ENCODE assay signal across 11 mouse cellular contexts in genomic region chr14:31138219-31138896, GRCm38 (mm10). TPM values are rescaled to one million over a fixed set of nuclear protein-coding genes. Genes with fewer than 3 reads are reported as not detected.
A peak's percentile ranks its signal among the peaks of the same experiment; 100 is the strongest.
DNase-seq lines count a peak whose midpoint lies in the region; ATAC-seq and TF ChIP-seq lines count a peak whose summit lies in the region.
"Had no signal": no experiment of that assay in that cellular context is flagged by ENCODE, and none has a peak within 500 bp of the region (broad histone marks: within the 10 kb centered on the region; RNA-seq: fewer than 3 reads in every experiment).

No protein-coding gene starts in this region.

- no peak for TF ChIP-seq CTCF in kidney, postnatal 0 days (IDR thresholded peaks at IDR 0.05; ENCODE audit: low read depth)

- DNase-seq in gastrocnemius, postnatal 25 days = peak; percentile 4
- DNase-seq in gastrocnemius, postnatal 4 days (ENCODE audit: low spot score in 2 of 2) = no peak
- no peak for DNase-seq in kidney, postnatal 0 days (ENCODE audit: low spot score)
- DNase-seq in kidney, postnatal 36 days = no peak
- DNase-seq in urinary bladder, postnatal 10 days (ENCODE audit: low spot score) = peak; percentile 6
- no peak for DNase-seq in urinary bladder, postnatal 14 days (ENCODE audit: low spot score)
- no peak for DNase-seq in right cerebral cortex, postnatal 10 days (ENCODE audit: low spot score in 2 of 2)
- DNase-seq: layer of hippocampus, postnatal 36 days; spleen, adult 18-20 months had no signal

- H3K27ac ChIP-seq in kidney, postnatal 0 days = 0 out of 2 replicates have a peak overlapping the region, but pooled peaks have one; percentile 68

- no peaks in the 10 kb centered on the region for H3K9me3 ChIP-seq in kidney, postnatal 0 days (replicated peaks; ENCODE audit: low read length)

- peak; percentile 47; the same call in 1 of the 2 replicates for ATAC-seq in kidney, postnatal 0 days (replicated peaks; ENCODE audit: low FRiP score, low read depth)
- ATAC-seq: forebrain, embryonic 16.5 days; intestine, postnatal 0 days had no signal

- no peak overlapping the region for H3K4me3 ChIP-seq in kidney, postnatal 0 days (replicated peaks; ENCODE audit: low read depth, low read length)

- H3K36me3 ChIP-seq in kidney, postnatal 0 days (ENCODE audit: insufficient read depth, low read length) = peaks cover 50% of the 10 kb centered on the region

- H3K4me2 ChIP-seq in kidney, postnatal 0 days (ENCODE audit: low read length) = no peak overlapping the region

- H3K27me3 ChIP-seq in kidney, postnatal 0 days (ENCODE audit: insufficient read depth, low read length) = no peaks in the 10 kb centered on the region

- peaks cover under 1% of the 10 kb centered on the region; the same call in 1 of the 2 replicates for H3K4me1 ChIP-seq in kidney, postnatal 0 days (replicated peaks; ENCODE audit: insufficient read depth, low read length)

- no peak overlapping the region for H3K9ac ChIP-seq in kidney, postnatal 0 days (ENCODE audit: low read depth, low read length)

- WGBS in kidney, postnatal 0 days = 76% methylated on average over 26 of the region's 35 CpGs

RNA-seq across cellular contexts. Expression of gene Nt5dc2, which starts 7.5 kb away (rescaled TPM):
- total RNA-seq in gastrocnemius, postnatal 25 days (2021) = 1 to 10 TPM; 2.6 to 4.1 TPM
- total RNA-seq in gastrocnemius, postnatal 4 days (2021) = 10 to 100 TPM; 33.9 to 35.4 TPM
- polyA plus RNA-seq in kidney, postnatal 0 days (2015; fragmentation: Nextera tagmentation; extraction: Ambion mirVana) = 201 and 204 TPM in 2 replicates

RNA-seq across cellular contexts. Expression of gene Smim4, which starts 9.6 kb away (rescaled TPM):
- 10 to 100 TPM; 37.6 to 43.8 TPM for total RNA-seq in gastrocnemius, postnatal 25 days (2021)
- total RNA-seq in gastrocnemius, postnatal 4 days (2021) = 10 to 100 TPM; 44.1 to 49.5 TPM
- 210 and 212 TPM in 2 replicates for polyA plus RNA-seq in kidney, postnatal 0 days (2015; fragmentation: Nextera tagmentation; extraction: Ambion mirVana)

RNA-seq across cellular contexts. Expression of gene Stab1, which starts 30.1 kb away (rescaled TPM):
- total RNA-seq in gastrocnemius, postnatal 25 days (2021) = 10 to 100 TPM; 15.8 to 26.6 TPM
- total RNA-seq in gastrocnemius, postnatal 4 days (2021) = 100 to 1,000 TPM in 1 of 2 experiments, 10 to 100 TPM in 1; 89.8 to 101 TPM
- 26.4 and 27.8 TPM in 2 replicates for polyA plus RNA-seq in kidney, postnatal 0 days (2015; fragmentation: Nextera tagmentation; extraction: Ambion mirVana)

Comparison
In these comparisons a context has a peak if more than half of its experiments do, and no peak if none do; other contexts are left out.
1. DNase-seq: peak in gastrocnemius, postnatal 25 days (single experiment) and urinary bladder, postnatal 10 days (single experiment); none in gastrocnemius, postnatal 4 days (0 of 2), kidney, postnatal 0 days (single experiment), kidney, postnatal 36 days (0 of 2), urinary bladder, postnatal 14 days (single experiment) and right cerebral cortex, postnatal 10 days (0 of 2).
2. RNA of gene Nt5dc2, which starts 7.5 kb away (total RNA-seq): 33.9 to 35.4 TPM in gastrocnemius, postnatal 4 days; 2.6 to 4.1 TPM in gastrocnemius, postnatal 25 days; every median in the first group is over 4 times any median in the second.